Mouse (Mus musculus) midbrain, embryonic 12.5 days (tissue): ENCODE measurements around the gene B4galt2. TPM values are rescaled to one million over a fixed set of nuclear protein-coding genes. Genes with fewer than 3 reads are reported as not detected.

ENCODE experiments used
- ATAC-seq: fragments of 200-750 bp; cut with Nextera tagmentation; 2 replicates; pipeline ENCODE4 v1.8.0; 2017; ENCODE audit warnings: low read depth, moderate TSS enrichment, moderate library complexity; ENCODE audit not compliant: low FRiP score
- H3K27ac ChIP-seq: fragments of 300-500 bp; sonication (generic); replicated peaks from 2 replicates; pipeline ENCODE4 v1.5.1; 2016; ENCODE audit warnings: mild to moderate bottlenecking
- H3K27me3 ChIP-seq: fragments of 300-500 bp; sonication (generic); 2 replicates; pipeline ENCODE4 v1.6.1; 2016; ENCODE audit warnings: mild to moderate bottlenecking
- H3K36me3 ChIP-seq: fragments of 300-500 bp; sonication (generic); 2 replicates; pipeline ENCODE4 v1.6.1; 2016
- H3K4me1 ChIP-seq: fragments of 300-500 bp; sonication (generic); 2 replicates; pipeline ENCODE4 v1.6.1; 2016
- H3K4me2 ChIP-seq: fragments of 300-500 bp; sonication (generic); replicated peaks from 2 replicates; pipeline ENCODE4 v1.6.1; 2016; ENCODE audit warnings: mild to moderate bottlenecking, moderate library complexity
- H3K4me3 ChIP-seq: fragments of 300-500 bp; sonication (generic); 2 replicates; pipeline ENCODE4 v1.5.1; 2016; ENCODE audit warnings: mild to moderate bottlenecking
- H3K9ac ChIP-seq: fragments of 300-500 bp; sonication (generic); replicated peaks from 2 replicates; pipeline ENCODE4 v1.6.1; 2016; ENCODE audit warnings: mild to moderate bottlenecking, moderate library complexity
- H3K9me3 ChIP-seq: fragments of 300-500 bp; sonication (generic); 2 replicates; pipeline ENCODE4 v1.6.1; 2016; ENCODE audit warnings: mild to moderate bottlenecking
- WGBS: fragments of 180-500 bp; shearing (Covaris S2); methylation state at CpG from one replicate; pipeline ENCODE4 v1.1.7; 2016; 5-methylcytosine and 5-hydroxymethylcytosine counted together
- polyA plus RNA-seq: library from polyadenylated mRNA; unstranded; fragments of >200 nt; fragmentation: Nextera tagmentation; extraction: Ambion mirVana; gene quantifications from 2 replicates; pipeline ENCODE4 v1.2.1, GENCODE M21; 2016

The B4galt2 gene
- polyA plus RNA-seq, 1 experiment from 2014 or later: 39.7 TPM

DNA sequence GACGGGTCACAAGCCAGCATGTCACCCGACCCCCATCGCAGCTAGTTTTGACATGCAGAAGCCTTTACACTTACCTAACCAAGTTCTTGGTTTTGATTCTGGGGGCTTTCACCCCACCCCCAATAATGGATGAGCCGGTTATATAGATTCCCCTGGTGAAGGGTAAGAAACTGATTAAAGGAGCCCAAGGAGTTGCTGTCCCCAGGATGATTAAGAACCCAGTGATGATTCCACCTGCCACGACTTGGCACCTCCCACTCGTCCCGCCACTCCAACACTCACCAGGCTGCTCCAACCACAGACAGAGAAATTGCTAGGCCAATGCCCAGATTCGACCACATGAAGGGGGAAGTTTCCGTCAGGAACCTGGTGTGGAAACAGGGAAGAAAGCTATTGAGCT lies 2.7 kb upstream of the B4galt2 start:
- H3K4me1 ChIP-seq: peaks cover 37% of the 10 kb centered on the region
- 89% methylated on average over 9 of the region's 9 CpGs for WGBS
- peak overlapping the region; percentile 87 for H3K4me2 ChIP-seq
- H3K27ac ChIP-seq: no peak overlapping the region
- H3K4me3 ChIP-seq: peak overlapping the region; percentile 95
- H3K9me3 ChIP-seq: no peaks in the 10 kb centered on the region
- H3K36me3 ChIP-seq: peaks cover 35% of the 10 kb centered on the region
- no peaks in the 10 kb centered on the region for H3K27me3 ChIP-seq
- no peak for ATAC-seq
- peak overlapping the region; percentile 88; the same call in 1 of the 2 replicates for H3K9ac ChIP-seq

DNA sequence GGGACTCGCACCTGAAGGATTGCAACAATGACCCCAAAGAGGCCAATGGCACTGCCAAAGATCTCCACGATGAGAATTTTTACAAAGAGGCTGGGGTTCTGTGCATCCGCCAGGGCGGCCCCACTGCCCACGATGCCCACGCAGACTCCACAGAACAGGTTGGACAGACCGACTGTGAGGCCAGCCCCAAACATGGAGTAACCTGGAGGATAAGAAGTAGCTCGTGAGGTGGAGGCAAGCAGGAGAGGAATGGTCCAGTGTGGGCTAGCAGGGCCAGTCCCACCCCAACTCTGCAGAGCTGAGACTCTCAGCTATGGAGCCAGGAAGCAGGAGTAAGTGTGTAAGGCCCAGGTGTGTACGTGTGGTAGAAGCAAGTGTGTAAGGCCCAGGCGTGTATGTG lies 1.8 kb upstream of the B4galt2 start:
- H3K27me3 ChIP-seq: no peaks in the 10 kb centered on the region
- no peak overlapping the region for H3K4me2 ChIP-seq
- H3K4me3 ChIP-seq: no peak overlapping the region
- no peak overlapping the region for H3K27ac ChIP-seq
- peaks cover 40% of the 10 kb centered on the region for H3K4me1 ChIP-seq
- H3K9ac ChIP-seq: no peak overlapping the region
- 91% methylated on average over 10 of the region's 10 CpGs for WGBS
- ATAC-seq: no peak
- no peaks in the 10 kb centered on the region for H3K9me3 ChIP-seq
- H3K36me3 ChIP-seq: peaks cover 43% of the 10 kb centered on the region

DNA sequence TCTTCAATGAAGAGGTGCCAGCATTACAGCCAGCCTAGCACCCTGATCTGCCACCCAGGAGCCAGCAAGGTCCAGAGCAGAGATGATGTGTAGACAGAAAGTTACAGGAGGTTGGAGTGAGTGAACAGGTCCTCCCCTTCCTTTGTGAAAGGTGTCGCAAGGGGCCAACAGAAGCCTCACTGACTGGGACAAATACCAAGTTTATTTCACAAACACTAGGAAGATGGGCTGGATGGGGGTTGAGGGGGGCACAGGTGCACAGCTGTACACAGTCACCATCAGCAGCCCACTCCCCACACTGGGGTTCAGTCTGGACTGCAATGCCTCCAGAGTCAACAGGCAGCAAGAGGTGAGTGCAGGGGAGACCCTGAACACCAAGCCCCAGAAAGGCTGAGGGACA lies 859 bp upstream of the B4galt2 start:
- ATAC-seq: no peak
- H3K27me3 ChIP-seq: no peaks in the 10 kb centered on the region
- H3K27ac ChIP-seq: no peak overlapping the region
- H3K4me3 ChIP-seq: peak overlapping the region; percentile 89; the same call in 1 of the 2 replicates
- peaks cover 40% of the 10 kb centered on the region for H3K4me1 ChIP-seq
- H3K9me3 ChIP-seq: no peaks in the 10 kb centered on the region
- H3K4me2 ChIP-seq: peak overlapping the region; percentile 82
- peaks cover 37% of the 10 kb centered on the region for H3K36me3 ChIP-seq
- WGBS: 100% methylated on average over 1 of the region's 1 CpGs
- peak overlapping the region; percentile 93; the same call in 1 of the 2 replicates for H3K9ac ChIP-seq

DNA sequence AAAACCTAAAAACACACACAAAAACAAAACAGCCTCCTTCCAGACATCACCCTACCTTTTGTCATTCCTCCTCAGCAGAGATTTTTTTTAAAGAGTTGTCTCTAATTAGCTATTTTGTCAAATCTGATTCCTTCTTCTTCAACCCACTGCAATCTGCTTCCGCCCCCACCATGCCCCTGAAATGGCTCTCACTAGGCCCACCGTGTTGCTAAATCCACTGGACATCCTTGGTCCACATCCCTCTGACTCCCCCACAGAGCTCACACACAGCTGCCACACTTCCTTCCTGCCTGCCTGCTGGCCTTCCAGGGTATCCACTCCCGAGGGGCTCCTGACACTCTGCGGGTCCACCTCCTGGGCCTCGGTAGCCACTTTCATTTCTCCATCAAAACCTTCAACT lies 4.6 kb downstream of the B4galt2 start:
- WGBS: 87% methylated on average over 5 of the region's 5 CpGs
- Histone ChIP-seq H3K9ac (no peak overlapping the region), H3K4me3 (no peak overlapping the region), H3K4me1 (peaks cover 22% of the 10 kb centered on the region), H3K4me2 (no peak overlapping the region), H3K27ac (no peak overlapping the region), H3K9me3 (no peaks in the 10 kb centered on the region), H3K27me3 (no peaks in the 10 kb centered on the region), H3K36me3 (peaks cover 71% of the 10 kb centered on the region)
- no peak for ATAC-seq

DNA sequence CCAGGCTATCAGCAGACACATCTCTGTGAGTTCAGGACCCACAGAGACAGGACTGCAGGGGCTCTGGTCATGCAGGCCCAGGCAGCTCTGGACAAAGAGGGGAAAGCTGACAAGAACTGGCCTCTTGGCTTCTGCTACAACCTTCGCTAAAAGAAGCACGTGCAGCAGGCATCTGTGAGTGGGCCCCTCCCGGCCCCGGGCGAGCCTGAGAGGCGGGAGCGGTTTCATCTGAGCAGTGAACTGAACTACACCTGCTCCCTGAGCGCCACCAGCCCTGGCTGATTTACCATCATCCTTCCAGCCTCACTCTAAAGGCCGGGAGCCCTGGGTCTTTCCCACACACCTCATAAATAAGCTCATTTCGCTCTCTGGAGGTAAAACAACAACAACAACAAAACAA lies 5.0 kb downstream of the B4galt2 start:
- no peak overlapping the region for H3K9ac ChIP-seq
- no peaks in the 10 kb centered on the region for H3K27me3 ChIP-seq
- no peak overlapping the region for H3K4me3 ChIP-seq
- 80% methylated on average over 10 of the region's 10 CpGs for WGBS
- H3K9me3 ChIP-seq: no peaks in the 10 kb centered on the region
- no peak overlapping the region for H3K27ac ChIP-seq
- H3K4me2 ChIP-seq: no peak overlapping the region
- ATAC-seq: no peak
- peaks cover 75% of the 10 kb centered on the region for H3K36me3 ChIP-seq
- H3K4me1 ChIP-seq: peaks cover 19% of the 10 kb centered on the region

DNA sequence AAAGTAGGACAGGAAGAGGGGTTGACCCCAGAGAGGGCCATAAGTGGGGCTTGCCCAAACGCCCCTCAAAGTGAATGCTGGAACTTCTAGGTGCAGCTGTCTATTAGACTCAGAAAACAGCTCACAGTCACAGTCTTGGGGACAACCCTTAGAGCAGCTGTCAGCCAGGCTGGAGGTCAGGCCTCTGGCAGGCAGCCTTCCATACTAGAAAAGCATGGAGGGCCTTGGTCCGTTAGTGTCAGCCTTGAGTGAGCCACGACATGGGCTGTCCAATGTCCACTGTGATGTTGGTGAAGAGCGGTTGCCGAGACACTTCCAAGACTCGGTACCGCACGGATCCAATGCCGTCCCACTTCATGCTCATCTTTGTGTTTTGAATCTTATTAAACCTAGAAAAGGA lies 9.7 kb downstream of the B4galt2 start:
- 88% methylated on average over 9 of the region's 9 CpGs for WGBS
- H3K4me1 ChIP-seq: peaks cover 14% of the 10 kb centered on the region
- H3K27me3 ChIP-seq: 0 out of 2 replicates have a peak, but pooled peaks cover 8% of the 10 kb centered on the region
- no peak overlapping the region for H3K9ac ChIP-seq
- peaks cover 55% of the 10 kb centered on the region for H3K36me3 ChIP-seq
- H3K4me3 ChIP-seq: no peak overlapping the region
- H3K4me2 ChIP-seq: no peak overlapping the region
- no peak for ATAC-seq
- no peak overlapping the region for H3K27ac ChIP-seq
- no peaks in the 10 kb centered on the region for H3K9me3 ChIP-seq

DNA sequence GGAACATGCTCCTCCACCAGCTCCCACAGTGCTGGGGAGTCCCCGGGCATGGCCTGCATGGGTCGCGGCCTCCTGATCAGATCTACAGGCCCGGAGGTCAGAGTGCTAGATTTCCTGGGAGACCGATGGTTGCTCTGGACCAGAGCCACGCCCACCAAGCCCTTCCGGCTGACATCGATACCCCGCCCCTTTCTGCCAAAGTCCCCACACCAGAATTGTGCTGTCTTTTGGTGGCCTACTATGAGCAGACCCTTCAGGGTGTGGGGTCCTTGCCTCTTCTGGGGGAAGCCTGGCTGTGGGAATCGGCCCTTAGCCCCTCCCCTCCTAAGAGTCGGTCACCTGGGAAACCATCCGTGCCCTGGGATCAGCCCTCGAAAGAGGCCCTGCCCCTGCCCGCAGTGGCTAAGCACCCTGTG lies 10.8 kb downstream of the B4galt2 start, which contains the start of gene Ccdc24:
Gene Ccdc24, minus strand, starts transcription at position 87 of the 416 bp plus-strand sequence.
- H3K36me3 ChIP-seq: peaks cover 44% of the 10 kb centered on the region
- peaks cover 18% of the 10 kb centered on the region for H3K4me1 ChIP-seq
- peak; percentile 45 for ATAC-seq
- peak within 1 kb of the TSS; percentile 11; the same call in 1 of the 2 replicates for H3K9ac ChIP-seq
- H3K4me2 ChIP-seq: peak within 1 kb of the TSS; percentile 41
- H3K27ac ChIP-seq: no peak within 1 kb of the TSS
- 0 out of 2 replicates have a peak within 1 kb of the TSS, but pooled peaks have one; percentile 3 for H3K4me3 ChIP-seq
- H3K9me3 ChIP-seq: no peaks in the 10 kb centered on the region
- 4% methylated on average over 14 of the region's 14 CpGs for WGBS
- peaks cover 12% of the 10 kb centered on the region for H3K27me3 ChIP-seq

DNA sequence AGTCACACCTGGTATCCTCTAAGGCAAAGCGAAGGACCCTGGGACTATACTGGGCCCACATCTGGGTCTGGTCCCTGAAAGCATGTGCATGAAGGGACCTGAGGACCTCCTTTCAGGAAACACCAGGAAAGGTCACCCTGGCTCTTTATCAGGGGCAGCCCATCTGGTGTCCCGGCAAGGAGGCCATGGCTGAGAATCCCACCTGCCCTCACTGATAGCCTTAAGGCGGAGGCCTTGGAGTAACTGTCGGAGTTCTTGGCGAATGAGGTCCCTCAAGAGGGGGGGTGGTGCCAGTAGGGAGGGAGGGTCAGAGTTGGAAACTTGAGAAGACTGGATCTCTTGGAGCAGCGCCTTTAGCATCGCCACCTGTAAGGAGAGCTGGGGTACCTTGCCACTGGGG lies 11.5 kb downstream of the B4galt2 start:
- H3K27ac ChIP-seq: no peak overlapping the region
- 67% methylated on average over 7 of the region's 7 CpGs for WGBS

DNA sequence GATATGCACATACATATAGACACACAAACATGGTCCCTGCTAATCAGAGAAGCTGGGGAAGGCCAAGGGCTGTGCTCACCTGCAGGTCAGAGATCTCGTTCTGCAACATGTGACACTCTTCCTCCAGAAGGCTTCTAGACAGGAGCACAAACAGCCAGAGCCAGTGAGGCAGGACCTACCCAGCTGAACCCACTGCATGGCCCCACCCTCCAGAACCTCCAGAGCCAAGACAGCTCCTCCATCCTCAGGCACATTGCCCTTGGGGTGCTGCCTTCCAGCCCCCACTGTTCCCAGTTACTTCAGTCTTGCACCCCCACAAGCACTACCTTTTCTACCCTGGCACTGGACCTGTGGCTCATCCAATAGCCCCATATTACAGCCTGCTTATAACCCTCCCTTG lies 12.8 kb downstream of the B4galt2 start:
- no peak overlapping the region for H3K9ac ChIP-seq
- peaks cover 23% of the 10 kb centered on the region for H3K36me3 ChIP-seq
- H3K27ac ChIP-seq: no peak overlapping the region
- H3K4me2 ChIP-seq: no peak overlapping the region
- H3K9me3 ChIP-seq: no peaks in the 10 kb centered on the region
- no peak overlapping the region for H3K4me3 ChIP-seq
- peaks cover 17% of the 10 kb centered on the region for H3K27me3 ChIP-seq
- ATAC-seq: no peak
- peaks cover 21% of the 10 kb centered on the region for H3K4me1 ChIP-seq
- WGBS: 61% methylated on average over 1 of the region's 1 CpGs

More for the DNA sequence above, 11.5 kb downstream of the B4galt2 start:
- Histone ChIP-seq H3K4me2 (no peak overlapping the region), H3K36me3 (peaks cover 37% of the 10 kb centered on the region), H3K27me3 (peaks cover 17% of the 10 kb centered on the region), H3K4me1 (peaks cover 18% of the 10 kb centered on the region), H3K4me3 (no peak overlapping the region), H3K9me3 (no peaks in the 10 kb centered on the region), H3K9ac (no peak overlapping the region)
- no peak for ATAC-seq

DNA sequence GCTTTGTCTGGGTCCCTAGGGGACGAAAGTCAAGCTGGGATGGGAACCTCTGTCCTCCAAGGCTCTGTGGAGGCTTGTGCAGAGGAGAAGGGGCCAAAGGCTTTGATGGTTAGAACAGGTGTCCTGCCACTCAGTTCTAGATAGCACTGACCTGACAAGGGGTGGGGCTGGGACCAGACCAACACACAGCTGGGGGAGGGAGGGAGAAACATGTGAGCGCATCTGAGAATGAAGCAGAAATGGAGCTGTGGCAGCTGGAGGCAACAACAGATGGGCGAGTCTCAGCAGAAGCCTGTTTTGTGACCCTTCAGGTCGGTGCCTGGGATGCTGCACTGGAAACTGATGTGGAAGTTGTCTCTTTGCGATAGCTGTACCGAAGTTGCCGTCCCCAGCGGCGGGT lies 14.0 kb downstream of the B4galt2 start:
- Histone ChIP-seq H3K4me3 (no peak overlapping the region), H3K9me3 (no peaks in the 10 kb centered on the region), H3K4me2 (no peak overlapping the region), H3K36me3 (peaks cover 12% of the 10 kb centered on the region), H3K27ac (no peak overlapping the region), H3K4me1 (peaks cover 21% of the 10 kb centered on the region), H3K9ac (no peak overlapping the region), H3K27me3 (peaks cover 17% of the 10 kb centered on the region)
- 67% methylated on average over 9 of the region's 9 CpGs for WGBS
- ATAC-seq: no peak

DNA sequence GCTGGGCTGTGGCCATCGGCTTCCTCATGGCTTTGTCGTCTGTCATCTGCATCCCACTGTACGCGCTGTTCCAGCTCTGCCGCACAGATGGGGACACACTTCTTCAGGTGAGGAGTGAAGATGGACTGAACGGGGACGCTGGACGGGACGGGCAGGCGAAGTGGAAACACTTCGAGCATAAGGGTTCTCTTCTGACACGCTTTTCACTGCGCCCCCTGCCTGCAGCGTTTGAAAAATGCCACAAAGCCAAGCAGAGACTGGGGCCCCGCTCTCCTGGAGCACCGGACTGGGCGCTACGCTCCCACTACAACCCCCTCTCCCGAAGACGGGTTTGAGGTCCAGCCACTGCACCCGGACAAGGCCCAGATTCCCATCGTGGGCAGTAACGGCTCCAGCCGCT lies 15.5 kb downstream of the B4galt2 start:
- Histone ChIP-seq H3K4me3 (no peak overlapping the region), H3K9ac (no peak overlapping the region), H3K27ac (no peak overlapping the region), H3K4me1 (peaks cover 22% of the 10 kb centered on the region), H3K27me3 (peaks cover 17% of the 10 kb centered on the region), H3K9me3 (no peaks in the 10 kb centered on the region), H3K36me3 (no peaks in the 10 kb centered on the region), H3K4me2 (peak overlapping the region; percentile 17)
- WGBS: 13% methylated on average over 24 of the region's 24 CpGs
- no peak for ATAC-seq

DNA sequence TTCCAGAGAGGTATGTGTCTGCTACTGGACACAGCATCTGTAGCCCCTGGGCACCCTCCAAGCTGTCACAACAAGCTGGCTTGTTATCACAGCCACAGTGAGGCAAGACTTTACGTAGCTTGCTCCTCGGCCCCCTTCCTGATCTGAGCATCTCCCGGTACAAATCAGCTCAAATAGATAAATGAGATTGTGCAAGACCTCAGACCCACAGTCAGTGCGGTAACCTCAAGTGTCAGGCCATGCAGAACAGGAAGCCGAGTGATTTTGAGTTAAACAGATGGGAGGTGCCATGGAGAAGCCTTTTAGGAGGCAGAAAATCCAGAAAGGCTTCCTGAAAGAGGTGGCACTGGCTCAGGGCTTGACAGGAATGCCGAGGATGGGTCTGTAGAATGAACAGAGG lies 16.3 kb downstream of the B4galt2 start:
- ATAC-seq: no peak
- H3K4me1 ChIP-seq: peaks cover 14% of the 10 kb centered on the region; the same call in 1 of the 2 replicates
- H3K27me3 ChIP-seq: peaks cover 17% of the 10 kb centered on the region
- no peaks in the 10 kb centered on the region for H3K36me3 ChIP-seq
- H3K9me3 ChIP-seq: no peaks in the 10 kb centered on the region
- H3K4me2 ChIP-seq: no peak overlapping the region
- no peak overlapping the region for H3K4me3 ChIP-seq
- no peak overlapping the region for H3K9ac ChIP-seq
- no peak overlapping the region for H3K27ac ChIP-seq
- WGBS: 77% methylated on average over 6 of the region's 6 CpGs

DNA sequence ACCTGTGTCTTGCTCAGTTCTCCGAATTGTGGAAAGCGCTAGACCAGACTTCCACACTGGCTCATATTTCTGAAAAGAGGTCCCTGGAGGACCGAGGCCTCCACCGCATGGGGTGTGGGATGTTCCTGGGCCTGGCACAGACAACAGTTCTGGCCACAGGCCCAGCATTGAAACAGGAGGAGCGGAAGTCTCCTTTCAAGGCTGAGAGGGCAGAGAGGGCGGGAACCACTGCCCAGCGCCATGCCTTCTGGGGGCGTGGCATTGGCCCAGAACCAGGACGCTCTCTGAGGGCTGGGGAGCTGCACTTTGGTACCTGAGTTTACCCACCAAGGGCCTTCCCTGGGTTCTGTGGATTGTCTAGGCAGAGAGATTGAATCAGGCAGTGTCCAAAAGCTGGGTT lies 17.2 kb downstream of the B4galt2 start:
- no peak overlapping the region for H3K27ac ChIP-seq
- no peak for ATAC-seq
- H3K9ac ChIP-seq: no peak overlapping the region
- H3K4me2 ChIP-seq: no peak overlapping the region
- H3K36me3 ChIP-seq: no peaks in the 10 kb centered on the region
- peaks cover 17% of the 10 kb centered on the region for H3K27me3 ChIP-seq
- WGBS: 60% methylated on average over 9 of the region's 9 CpGs
- no peaks in the 10 kb centered on the region for H3K9me3 ChIP-seq
- no peak overlapping the region for H3K4me3 ChIP-seq
- H3K4me1 ChIP-seq: peaks cover 9% of the 10 kb centered on the region; the same call in 1 of the 2 replicates
